27 mouse cellular contexts compared by ENCODE assay signal in the genomic region with DNA sequence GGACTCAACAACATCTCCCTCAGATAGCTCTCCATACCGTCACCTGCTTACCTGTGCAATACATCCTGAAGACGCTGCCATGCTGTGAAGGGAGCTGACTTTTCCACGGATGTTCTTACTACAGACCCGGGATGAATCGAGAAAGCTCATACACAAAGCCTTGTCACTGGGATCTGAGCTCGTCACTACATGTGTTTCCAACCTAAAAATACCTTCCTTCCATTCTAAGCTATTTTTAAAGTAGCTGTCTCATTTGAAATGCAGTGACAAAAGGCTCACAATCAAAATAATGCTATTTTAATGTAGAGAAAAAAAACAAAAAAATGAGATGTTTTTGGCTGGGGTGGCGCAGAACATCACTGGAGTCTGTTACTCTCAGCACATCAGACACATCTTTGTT.
"Had no signal": no experiment of that assay in that cellular context is flagged by ENCODE, and none has a peak within 500 bp of the region (broad histone marks: within the 10 kb centered on the region; RNA-seq: fewer than 3 reads in every experiment).

No protein-coding gene starts in this region.

- H3K27ac ChIP-seq: embryonic facial prominence, embryonic 10.5 days; embryonic facial prominence, embryonic 12.5 days; embryonic facial prominence, embryonic 13.5 days; embryonic facial prominence, embryonic 15.5 days; forebrain, embryonic 10.5 days; forebrain, embryonic 12.5 days; forebrain, embryonic 15.5 days; gastrocnemius, adult 2 months; heart, adult 2 months; heart, embryonic 10.5 days had no signal

- H3K27me3 ChIP-seq: embryonic facial prominence, embryonic 12.5 days; embryonic facial prominence, embryonic 13.5 days; embryonic facial prominence, embryonic 15.5 days; forebrain, embryonic 12.5 days; forebrain, embryonic 15.5 days had no signal

- H3K36me3 ChIP-seq: embryonic facial prominence, embryonic 10.5 days; embryonic facial prominence, embryonic 12.5 days; embryonic facial prominence, embryonic 13.5 days; embryonic facial prominence, embryonic 15.5 days; forebrain, embryonic 10.5 days; forebrain, embryonic 12.5 days; forebrain, embryonic 15.5 days; heart, embryonic 10.5 days had no signal

- H3K4me1 ChIP-seq: embryonic facial prominence, embryonic 10.5 days; embryonic facial prominence, embryonic 12.5 days; embryonic facial prominence, embryonic 13.5 days; embryonic facial prominence, embryonic 15.5 days; forebrain, embryonic 10.5 days; forebrain, embryonic 15.5 days; heart, embryonic 10.5 days had no signal

- H3K9me3 ChIP-seq: embryonic facial prominence, embryonic 12.5 days; embryonic facial prominence, embryonic 15.5 days; forebrain, embryonic 15.5 days; heart, embryonic 10.5 days had no signal

- H3K9ac ChIP-seq: embryonic facial prominence, embryonic 12.5 days; embryonic facial prominence, embryonic 13.5 days; embryonic facial prominence, embryonic 15.5 days; forebrain, embryonic 12.5 days; forebrain, embryonic 15.5 days had no signal

- DNase-seq: cerebellum, adult 8-10 months; cerebellum, adult 9-10 months; cerebellum, adult 9-11 months; cerebellum, postnatal 10 days; cerebellum, postnatal 14 days; cerebellum, postnatal 25 days; cerebellum, postnatal 36 days; embryo, embryonic 11 days; gastrocnemius, adult 2 months; gastrocnemius, postnatal 10 days; gastrocnemius, postnatal 14 days; gastrocnemius, postnatal 25 days; gastrocnemius, postnatal 36 days; heart, adult 18-20 months; heart, adult 2 months had no signal

- H3K4me3 ChIP-seq: embryonic facial prominence, embryonic 10.5 days; embryonic facial prominence, embryonic 12.5 days; embryonic facial prominence, embryonic 13.5 days; embryonic facial prominence, embryonic 15.5 days; erythroblast, embryonic 14.5 days; forebrain, embryonic 10.5 days; forebrain, embryonic 12.5 days; forebrain, embryonic 15.5 days; gastrocnemius, adult 2 months; heart, adult 2 months; heart, embryonic 10.5 days had no signal

- ATAC-seq: forebrain, embryonic 14.5 days; forebrain, embryonic 15.5 days; forebrain, embryonic 16.5 days had no signal

- H3K4me2 ChIP-seq: embryonic facial prominence, embryonic 12.5 days; embryonic facial prominence, embryonic 13.5 days; embryonic facial prominence, embryonic 15.5 days; forebrain, embryonic 12.5 days; forebrain, embryonic 15.5 days; heart, embryonic 11.5 days had no signal
